12 mouse cellular contexts compared by ENCODE assay signal in the genomic region with DNA sequence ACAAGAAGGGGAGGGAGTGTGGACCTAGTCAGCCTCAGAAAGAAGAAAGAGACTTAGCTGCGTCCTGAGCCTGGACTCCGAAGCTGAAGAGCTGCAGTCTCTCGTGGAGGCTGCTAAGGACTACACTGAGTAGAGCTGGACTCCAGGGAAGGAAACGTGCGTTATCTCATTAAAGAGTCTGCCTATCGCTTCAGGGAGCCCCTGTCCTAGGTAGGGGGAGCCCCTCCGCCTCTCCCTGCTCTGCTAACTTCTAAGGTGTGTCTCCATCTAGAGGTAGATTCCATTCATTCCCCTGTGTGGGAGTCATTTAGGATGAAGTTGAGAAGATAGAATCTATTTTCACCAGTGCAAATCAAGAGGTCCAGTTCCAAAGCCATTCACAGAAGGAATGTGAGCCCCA. TPM values are rescaled to one million over a fixed set of nuclear protein-coding genes. Genes with fewer than 3 reads are reported as not detected.
DNase-seq lines count a peak whose midpoint lies in the region; ATAC-seq and TF ChIP-seq lines count a peak whose summit lies in the region.
"Had no signal": no experiment of that assay in that cellular context is flagged by ENCODE, and none has a peak within 500 bp of the region (broad histone marks: within the 10 kb centered on the region; RNA-seq: fewer than 3 reads in every experiment).

No protein-coding gene starts in this region.

- H3K9ac ChIP-seq in heart, embryonic 12.5 days: no peak overlapping the region
- no peak overlapping the region for H3K9ac ChIP-seq in lung, embryonic 16.5 days (ENCODE audit: low read length)
- H3K9ac ChIP-seq in intestine, embryonic 14.5 days (ENCODE audit: low read length): no peak overlapping the region
- no peak overlapping the region for H3K9ac ChIP-seq in liver, postnatal 0 days (replicated peaks)
- H3K9ac ChIP-seq: heart, embryonic 15.5 days had no signal

- H3K27me3 ChIP-seq in heart, embryonic 12.5 days (replicated peaks): no peaks in the 10 kb centered on the region
- H3K27me3 ChIP-seq in lung, embryonic 16.5 days (ENCODE audit: control insufficient read depth, insufficient read depth, low read depth, low read length): no peaks in the 10 kb centered on the region
- H3K27me3 ChIP-seq in intestine, embryonic 14.5 days (replicated peaks; ENCODE audit: control insufficient read depth, insufficient read depth, low read length): no peaks in the 10 kb centered on the region
- H3K27me3 ChIP-seq in liver, postnatal 0 days (ENCODE audit: insufficient read depth, low read length): no peaks in the 10 kb centered on the region
- no peaks in the 10 kb centered on the region for H3K27me3 ChIP-seq in thymus, adult 2 months (ENCODE audit: control insufficient read depth, insufficient read depth, low read length)
- H3K27me3 ChIP-seq: heart, embryonic 15.5 days had no signal

- H3K27ac ChIP-seq in heart, embryonic 12.5 days (ENCODE audit: poor library complexity, severe bottlenecking): no peak overlapping the region
- no peak overlapping the region for H3K27ac ChIP-seq in lung, embryonic 16.5 days (ENCODE audit: low read length)
- no peak overlapping the region for H3K27ac ChIP-seq in intestine, embryonic 14.5 days (ENCODE audit: low read depth)
- H3K27ac ChIP-seq in liver, postnatal 0 days (ENCODE audit: low read depth): no peak overlapping the region
- no peak overlapping the region for H3K27ac ChIP-seq in thymus, adult 2 months (ENCODE audit: control insufficient read depth, insufficient read depth, low read length)
- H3K27ac ChIP-seq: heart, embryonic 15.5 days had no signal

- no peak for TF ChIP-seq EP300 in liver, postnatal 0 days (IDR thresholded peaks at IDR 0.05; ENCODE audit: low read depth)

- 27% methylated on average over 7 of the region's 7 CpGs for WGBS in heart, embryonic 12.5 days
- 38% methylated on average over 7 of the region's 7 CpGs for WGBS in lung, embryonic 16.5 days
- 54% methylated on average over 7 of the region's 7 CpGs for WGBS in lung, adult 2 months
- 41% methylated on average over 7 of the region's 7 CpGs for WGBS in intestine, embryonic 14.5 days
- WGBS in liver, postnatal 0 days (ENCODE audit: insufficient replicate concordance): 45% methylated on average over 7 of the region's 7 CpGs
- WGBS in thymus, adult 2 months: 80% methylated on average over 7 of the region's 7 CpGs

- TF ChIP-seq CTCF in lung, adult 2 months (IDR thresholded peaks at IDR 0.05; ENCODE audit: insufficient read depth, low read length): no peak
- peak; percentile 21; the same call in 1 of the 2 replicates for TF ChIP-seq CTCF in liver, postnatal 0 days (IDR thresholded peaks at IDR 0.05; ENCODE audit: low read depth)
- no peak for TF ChIP-seq CTCF in thymus, adult 2 months (IDR thresholded peaks at IDR 0.05; ENCODE audit: borderline replicate concordance, control insufficient read depth, extremely low read depth, insufficient read depth, low read length, poor library complexity)

- DNase-seq in heart, adult 11 months: no peak
- DNase-seq in lung, adult 2 months: no peak
- no peak for DNase-seq in intestine, embryonic 14.5 days (ENCODE audit: low spot score)
- DNase-seq in liver, postnatal 0 days: no peak
- no peak for DNase-seq in spleen, adult 12 weeks (ENCODE audit: low spot score)
- DNase-seq in thymus, adult 2 months: no peak
- DNase-seq: B cell, adult 2 months; cerebellum, postnatal 25 days; lung, postnatal 36 days had no signal

- TF ChIP-seq POLR2A in lung, adult 2 months (IDR thresholded peaks at IDR 0.05; ENCODE audit: borderline replicate concordance, extremely low read depth, low read depth, low read length): no peak
- TF ChIP-seq POLR2A in thymus, adult 2 months (IDR thresholded peaks at IDR 0.05; ENCODE audit: control insufficient read depth, extremely low read depth, insufficient read depth, low read length, poor library complexity): no peak

- H3K9me3 ChIP-seq in heart, embryonic 12.5 days (replicated peaks): no peaks in the 10 kb centered on the region
- H3K9me3 ChIP-seq in lung, embryonic 16.5 days (ENCODE audit: control insufficient read depth, low read length): no peaks in the 10 kb centered on the region
- no peaks in the 10 kb centered on the region for H3K9me3 ChIP-seq in intestine, embryonic 14.5 days (ENCODE audit: control insufficient read depth, low read length)
- no peaks in the 10 kb centered on the region for H3K9me3 ChIP-seq in liver, postnatal 0 days (ENCODE audit: low read length)
- H3K9me3 ChIP-seq: heart, embryonic 15.5 days had no signal

- no peaks in the 10 kb centered on the region for H3K36me3 ChIP-seq in heart, embryonic 12.5 days
- H3K36me3 ChIP-seq in lung, embryonic 16.5 days (ENCODE audit: control insufficient read depth, insufficient read depth, low read length): no peaks in the 10 kb centered on the region
- H3K36me3 ChIP-seq in intestine, embryonic 14.5 days (ENCODE audit: control insufficient read depth, insufficient read depth, low read length): no peaks in the 10 kb centered on the region
- H3K36me3 ChIP-seq in liver, postnatal 0 days (replicated peaks; ENCODE audit: insufficient read depth, low read length): no peaks in the 10 kb centered on the region
- no peaks in the 10 kb centered on the region for H3K36me3 ChIP-seq in thymus, adult 2 months (ENCODE audit: control insufficient read depth, insufficient read depth, low read length)
- H3K36me3 ChIP-seq: heart, embryonic 15.5 days had no signal

- H3K4me2 ChIP-seq in heart, embryonic 12.5 days: peak overlapping the region; percentile 14; the same call in 1 of the 2 replicates
- H3K4me2 ChIP-seq in lung, embryonic 16.5 days (ENCODE audit: low read depth, low read length): no peak overlapping the region
- no peak overlapping the region for H3K4me2 ChIP-seq in intestine, embryonic 14.5 days (ENCODE audit: low read length)
- H3K4me2 ChIP-seq in liver, postnatal 0 days (ENCODE audit: low read depth, low read length): no peak overlapping the region
- H3K4me2 ChIP-seq: heart, embryonic 15.5 days had no signal

- peaks cover 6% of the 10 kb centered on the region; the same call in 1 of the 2 replicates for H3K4me1 ChIP-seq in heart, embryonic 12.5 days (replicated peaks)
- H3K4me1 ChIP-seq in lung, embryonic 16.5 days (replicated peaks; ENCODE audit: control insufficient read depth, insufficient read depth, low read length): no peaks in the 10 kb centered on the region
- no peaks in the 10 kb centered on the region for H3K4me1 ChIP-seq in lung, adult 2 months (ENCODE audit: control insufficient read depth, insufficient read depth, low read length)
- H3K4me1 ChIP-seq in intestine, embryonic 14.5 days (replicated peaks; ENCODE audit: control insufficient read depth, insufficient read depth, low read length): 0 out of 2 replicates have a peak, but pooled peaks cover 2% of the 10 kb centered on the region
- H3K4me1 ChIP-seq in liver, postnatal 0 days (ENCODE audit: insufficient read depth): peaks cover 3% of the 10 kb centered on the region; the same call in 1 of the 2 replicates
- no peaks in the 10 kb centered on the region; the same call in 1 of the 2 replicates for H3K4me1 ChIP-seq in thymus, adult 2 months (replicated peaks; ENCODE audit: control insufficient read depth, insufficient read depth, low read length)
- H3K4me1 ChIP-seq: heart, embryonic 15.5 days had no signal

- no peak for ATAC-seq in heart, embryonic 12.5 days (ENCODE audit: insufficient number of reproducible peaks, low FRiP score)
- peak; percentile 45; the same call in 1 of the 2 replicates for ATAC-seq in lung, embryonic 16.5 days (ENCODE audit: low read depth)
- 0 out of 2 replicates have a peak, but pooled peaks have one; percentile 18 for ATAC-seq in intestine, embryonic 14.5 days (replicated peaks; ENCODE audit: low FRiP score, low TSS enrichment, low read depth)
- no peak for ATAC-seq in liver, postnatal 0 days

- H3K4me3 ChIP-seq in heart, embryonic 12.5 days: no peak overlapping the region
- no peak overlapping the region for H3K4me3 ChIP-seq in lung, embryonic 16.5 days (ENCODE audit: low read length)
- H3K4me3 ChIP-seq in lung, adult 2 months (replicated peaks; ENCODE audit: extremely low read depth, low read depth, low read length): no peak overlapping the region
- no peak overlapping the region for H3K4me3 ChIP-seq in intestine, embryonic 14.5 days (ENCODE audit: low read depth, low read length)
- H3K4me3 ChIP-seq in liver, postnatal 0 days (ENCODE audit: low read depth, low read length): no peak overlapping the region
- no peak overlapping the region for H3K4me3 ChIP-seq in thymus, adult 2 months (ENCODE audit: control insufficient read depth, insufficient read depth, low read length)
- H3K4me3 ChIP-seq: heart, embryonic 15.5 days had no signal

RNA-seq across cellular contexts. Expression of a gene that starts 29.2 kb away (rescaled TPM):
- polyA plus RNA-seq in heart, embryonic 12.5 days (2016; fragmentation: Nextera tagmentation; extraction: Ambion mirVana): 98.5 and 98.8 TPM in 2 replicates
- polyA plus RNA-seq in lung, embryonic 16.5 days (2015; fragmentation: Nextera tagmentation; extraction: Ambion mirVana): 59.1 and 59.3 TPM in 2 replicates
- polyA plus RNA-seq in lung, adult 2 months (2012; rRNA removed): 15.1 and 31.0 TPM in 2 replicates
- polyA plus RNA-seq in intestine, embryonic 14.5 days (2014; fragmentation: Nextera tagmentation; extraction: Ambion mirVana): 73.0 and 77.5 TPM in 2 replicates
- 19.5 and 21.2 TPM in 2 replicates for polyA plus RNA-seq in liver, postnatal 0 days (2015; fragmentation: Nextera tagmentation; extraction: Ambion mirVana)
- 48.1 and 51.3 TPM in 2 replicates for polyA plus RNA-seq in thymus, adult 2 months (2012; rRNA removed)

RNA-seq across cellular contexts. Expression of a gene that starts 29.9 kb away (rescaled TPM):
- polyA plus RNA-seq in heart, embryonic 12.5 days (2016; fragmentation: Nextera tagmentation; extraction: Ambion mirVana): 8.6 and 8.9 TPM in 2 replicates
- 25.7 and 26.7 TPM in 2 replicates for polyA plus RNA-seq in lung, embryonic 16.5 days (2015; fragmentation: Nextera tagmentation; extraction: Ambion mirVana)
- polyA plus RNA-seq in lung, adult 2 months (2012; rRNA removed): 7.7 and 7.9 TPM in 2 replicates
- 11.4 and 11.8 TPM in 2 replicates for polyA plus RNA-seq in intestine, embryonic 14.5 days (2014; fragmentation: Nextera tagmentation; extraction: Ambion mirVana)
- 12.6 and 16.4 TPM in 2 replicates for polyA plus RNA-seq in liver, postnatal 0 days (2015; fragmentation: Nextera tagmentation; extraction: Ambion mirVana)
- 2.4 and 2.8 TPM in 2 replicates for polyA plus RNA-seq in thymus, adult 2 months (2012; rRNA removed)

Comparison
In these comparisons a context has a peak if more than half of its experiments do, and no peak if none do; other contexts are left out.
1. ATAC-seq: peak in lung, embryonic 16.5 days (single experiment) and intestine, embryonic 14.5 days (single experiment); none in heart, embryonic 12.5 days (single experiment) and liver, postnatal 0 days (single experiment).